Mouse (Mus musculus) ES-E14 (cell line): ENCODE data around the gene Scgb1b3.

Experiments
- CHD2 ChIP-seq: IDR thresholded peaks from 2 replicates; pipeline ENCODE4 v1.6.1; 2014; ENCODE audit warnings: mild to moderate bottlenecking, low read depth, low read length, inconsistent platforms
- HCFC1 ChIP-seq: IDR thresholded peaks from 2 replicates; pipeline ENCODE4 v1.6.1; 2012; ENCODE audit warnings: low read length, inconsistent platforms, borderline replicate concordance; ENCODE audit not compliant: insufficient read depth
- MAFK ChIP-seq: IDR thresholded peaks from 2 replicates; pipeline ENCODE4 v1.6.1; 2014; ENCODE audit warnings: mild to moderate bottlenecking, low read depth, low read length, inconsistent platforms; ENCODE audit not compliant: insufficient read depth
- ZC3H11A ChIP-seq: IDR thresholded peaks from 2 replicates; pipeline ENCODE4 v1.6.1; 2012; ENCODE audit warnings: low read depth, mild to moderate bottlenecking, inconsistent platforms, low read length, borderline replicate concordance
- ZNF384 ChIP-seq: IDR thresholded peaks from 2 replicates; pipeline ENCODE4 v1.6.1; 2012; ENCODE audit warnings: low read depth, low read length, inconsistent platforms

DNA sequence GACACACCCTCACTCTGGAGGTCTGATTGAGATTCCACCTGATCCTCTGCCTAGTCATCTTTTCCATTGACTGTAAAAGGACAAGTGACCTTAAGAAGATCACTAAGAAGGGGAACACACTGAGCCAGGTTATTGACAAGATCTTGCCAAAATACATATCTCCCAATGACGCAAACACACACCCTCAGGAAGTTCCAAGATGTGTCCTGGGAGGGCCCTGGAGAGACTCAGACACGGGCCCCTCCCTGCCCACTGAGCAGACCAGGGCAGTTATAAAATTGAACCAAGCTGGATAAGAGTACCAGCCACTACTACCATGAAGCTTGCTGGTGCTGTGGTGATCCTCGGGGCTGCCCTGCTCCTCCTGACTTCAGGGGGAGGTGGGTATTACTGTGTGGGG lies at the start of gene Scgb1b3:
- TF ChIP-seq ZC3H11A = no peak
- no peak for TF ChIP-seq HCFC1
- no peak for TF ChIP-seq MAFK
- TF ChIP-seq ZNF384 = no peak
- TF ChIP-seq CHD2 = no peak
